Mouse (Mus musculus) adrenal gland, adult 8-10 months (tissue): Measurements from ENCODE around the gene Selenon. TPM values are rescaled to one million over a fixed set of nuclear protein-coding genes. Genes with fewer than 3 reads are reported as not detected.

Experiments used
- DNase-seq: peaks from one replicate; pipeline ENCODE4 v3.0.0; 2022
- total RNA-seq, 4 experiments: library from RNA; stranded (reverse); gene quantifications; 2 replicates each; pipeline ENCODE4 v1.2.4; 2022

Gene Selenon
- total RNA-seq, 4 experiments from 2014 or later: 28.9 to 58.1 (median 44.4) TPM

- DNase-seq: no peak
These were observed 26.4 kb upstream of the Selenon start for GRCm38 (mm10) chr4:134578407-134578806.

DNA sequence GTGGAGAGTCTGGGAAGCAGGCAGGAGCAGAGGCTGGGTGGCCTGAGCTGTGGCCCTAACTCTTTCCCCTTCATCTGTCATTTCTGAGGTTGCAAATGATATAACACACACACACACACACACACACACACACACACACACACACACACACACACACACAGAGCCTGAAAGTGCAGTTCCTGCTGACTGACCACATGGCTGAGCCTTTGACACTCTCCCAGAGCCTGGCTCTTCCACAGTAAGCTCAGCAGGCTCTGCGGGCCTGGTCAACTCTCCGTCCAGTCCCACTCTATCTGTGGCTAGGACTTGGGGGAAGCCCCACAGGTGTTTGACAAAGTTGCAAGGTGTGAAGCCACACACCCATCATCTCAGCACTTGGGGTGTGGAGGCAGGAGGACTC lies 25.3 kb upstream of the Selenon start:
- no peak for DNase-seq

DNA sequence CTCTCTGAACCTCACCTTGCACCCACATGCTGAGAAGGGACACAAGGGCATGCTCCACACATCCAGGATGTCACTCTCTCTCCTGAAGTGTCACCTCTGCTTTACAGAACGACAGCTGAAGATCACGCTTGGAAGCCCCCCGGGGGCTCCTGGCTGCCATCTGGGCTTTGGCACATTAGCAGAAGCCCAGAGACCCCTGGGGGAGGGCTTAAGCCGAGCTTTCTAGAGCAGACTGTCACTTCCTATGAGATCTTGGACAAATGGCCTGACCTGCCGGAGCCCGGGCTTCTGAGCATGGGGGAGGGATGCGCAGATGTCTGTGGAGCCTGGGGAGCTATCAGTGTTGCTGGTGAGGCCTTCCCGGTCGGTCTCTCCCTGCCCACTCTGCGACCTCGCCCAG lies 23.5 kb upstream of the Selenon start:
- DNase-seq: no peak

DNA sequence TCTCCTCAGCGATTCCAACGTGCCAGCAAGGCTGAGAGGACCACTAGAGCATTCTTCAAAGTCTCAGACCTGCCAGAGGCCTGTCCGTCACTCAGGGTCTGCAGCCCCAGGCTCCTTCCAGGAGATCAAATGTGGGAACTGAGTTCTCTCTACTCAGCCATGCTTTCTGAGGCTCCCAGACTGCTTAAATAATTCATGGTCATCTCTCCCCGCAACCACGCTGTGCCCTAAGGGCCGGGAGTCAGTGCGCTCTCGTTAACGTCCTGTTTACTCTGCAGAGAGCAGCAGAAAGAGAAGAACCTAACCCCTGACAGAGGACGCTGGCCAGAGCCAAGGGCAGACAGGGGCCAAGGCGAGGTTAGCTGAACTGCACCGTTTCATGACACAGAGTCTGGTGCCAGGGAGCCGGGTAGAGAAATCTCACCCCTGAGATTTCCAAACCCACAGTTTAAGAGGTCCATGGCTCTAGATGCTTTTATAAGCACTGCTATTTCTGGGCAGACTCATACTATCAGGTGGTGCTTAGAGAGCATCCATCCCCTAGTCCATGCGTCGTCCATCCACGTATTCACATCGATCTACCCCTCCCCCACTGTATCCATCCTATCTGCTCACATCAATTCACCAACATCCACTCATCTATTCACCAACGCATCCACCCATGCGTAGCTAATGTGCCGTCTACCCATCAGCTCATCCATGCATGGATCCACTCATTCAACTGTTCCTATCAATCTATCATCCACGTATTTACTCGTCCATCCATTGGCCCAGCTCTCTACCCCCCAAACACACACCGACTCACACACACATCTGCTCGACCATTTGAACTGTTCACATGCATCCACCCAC lies 20.7 kb upstream of the Selenon start:
- DNase-seq: no peak

- no peak for DNase-seq
These were observed 18.9 kb upstream of the Selenon start for GRCm38 (mm10) chr4:134570704-134571451.

- no peak for DNase-seq
These were observed 17.9 kb upstream of the Selenon start for GRCm38 (mm10) chr4:134569831-134570230.

DNA sequence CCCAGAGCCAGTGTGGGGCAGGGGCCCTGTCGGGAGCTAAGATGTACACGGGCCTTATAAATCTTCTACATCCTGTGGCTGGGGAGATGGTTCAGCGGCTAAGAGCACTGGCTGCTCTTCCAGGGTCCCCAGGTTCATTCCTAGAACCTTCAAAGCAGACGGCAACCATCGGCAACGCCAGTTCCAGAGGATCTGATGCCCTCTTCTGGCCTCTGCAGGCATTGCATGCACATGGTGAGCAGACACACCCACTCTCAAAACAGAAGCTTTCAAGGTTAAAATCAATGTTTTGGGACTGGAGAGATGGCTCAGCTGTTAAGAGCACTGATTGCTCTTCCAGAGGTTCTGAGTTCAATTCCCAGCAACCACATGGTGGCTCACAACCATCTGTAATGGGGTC lies 17.2 kb upstream of the Selenon start:
- DNase-seq: no peak

DNA sequence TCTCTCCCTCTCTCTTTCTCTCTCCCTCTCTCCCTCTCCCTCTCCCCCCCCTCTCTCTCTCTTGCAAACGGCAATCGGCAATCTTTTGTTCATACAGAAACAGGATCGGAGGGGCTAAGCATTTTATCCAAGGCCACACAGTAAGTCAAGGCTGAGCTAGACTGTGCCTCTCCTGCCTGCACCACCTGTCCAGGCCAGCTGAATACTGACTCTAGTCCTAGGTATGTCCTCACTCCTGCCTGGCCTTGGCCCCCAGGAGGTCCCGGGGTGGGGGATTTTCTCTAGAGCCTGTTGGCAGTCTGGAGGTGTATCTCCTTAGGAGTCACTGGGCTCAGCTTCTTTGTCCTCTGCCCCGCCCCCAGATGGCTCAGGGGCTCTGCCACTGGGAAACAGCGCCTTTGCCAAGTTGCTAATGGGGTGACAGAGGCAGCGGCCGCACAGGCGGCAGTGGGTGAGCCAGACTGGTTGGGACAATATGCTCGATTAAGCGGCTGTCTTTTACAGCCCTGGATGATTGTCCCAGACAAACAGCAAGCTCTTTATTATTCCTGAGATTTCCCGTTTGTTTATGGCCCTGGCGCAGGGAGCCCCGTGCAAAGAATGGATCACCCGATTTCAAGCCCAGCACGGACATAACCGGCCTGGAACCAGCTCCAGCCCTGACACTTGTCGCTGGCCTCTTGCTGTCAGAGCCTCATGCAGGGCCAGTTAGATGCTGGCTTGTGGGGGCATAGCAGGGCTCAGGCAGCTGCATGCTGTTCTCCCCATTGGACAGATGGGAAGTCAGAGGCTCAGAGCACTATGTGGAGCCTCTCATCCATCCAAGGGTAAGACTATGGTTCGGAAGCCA lies 15.6 kb upstream of the Selenon start:
- no peak for DNase-seq

DNA sequence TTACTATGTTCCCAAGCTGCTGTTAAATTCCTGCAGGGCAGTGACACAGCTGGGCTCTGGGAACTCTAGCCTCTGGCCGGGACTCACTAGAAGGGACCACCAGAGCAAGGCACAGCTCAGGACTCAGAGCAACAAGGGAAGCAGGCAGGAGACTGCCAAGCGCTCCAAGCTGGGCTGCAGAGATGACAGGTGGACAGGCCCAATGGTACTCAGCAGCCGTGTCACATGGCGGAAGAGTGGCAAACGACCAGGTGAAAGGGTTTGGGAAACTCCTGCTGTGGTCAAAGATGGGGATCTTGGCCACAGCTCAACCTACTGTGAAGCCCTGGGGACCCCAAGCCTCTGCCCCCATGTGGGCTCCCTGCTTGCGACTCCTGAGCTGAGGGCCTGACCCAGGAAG lies 12.1 kb upstream of the Selenon start:
- DNase-seq: no peak

DNA sequence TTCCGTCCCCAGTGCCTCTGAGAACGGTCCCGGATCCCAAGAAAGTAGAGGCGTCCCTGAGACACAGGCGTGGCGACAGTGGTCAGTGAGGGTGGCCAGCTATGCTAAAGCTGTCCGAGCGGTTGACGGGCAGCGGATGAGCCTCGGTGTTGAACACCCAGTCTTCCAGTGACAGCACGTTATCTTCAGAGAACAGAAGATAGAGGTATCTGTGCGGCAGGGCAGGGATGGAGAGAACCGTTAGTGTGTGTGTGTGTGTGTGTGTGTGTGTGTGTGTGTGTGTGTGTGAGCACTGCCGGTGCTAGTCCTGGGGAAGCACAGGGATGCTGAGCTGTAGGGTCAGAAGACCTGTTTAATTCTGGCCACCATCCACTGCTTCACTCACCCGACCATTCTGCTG lies 11.7 kb upstream of the Selenon start:
- DNase-seq: no peak

GRCm38 (mm10) chr4:134562014-134562413 lies 10.0 kb upstream of the Selenon start:
- no peak for DNase-seq

DNA sequence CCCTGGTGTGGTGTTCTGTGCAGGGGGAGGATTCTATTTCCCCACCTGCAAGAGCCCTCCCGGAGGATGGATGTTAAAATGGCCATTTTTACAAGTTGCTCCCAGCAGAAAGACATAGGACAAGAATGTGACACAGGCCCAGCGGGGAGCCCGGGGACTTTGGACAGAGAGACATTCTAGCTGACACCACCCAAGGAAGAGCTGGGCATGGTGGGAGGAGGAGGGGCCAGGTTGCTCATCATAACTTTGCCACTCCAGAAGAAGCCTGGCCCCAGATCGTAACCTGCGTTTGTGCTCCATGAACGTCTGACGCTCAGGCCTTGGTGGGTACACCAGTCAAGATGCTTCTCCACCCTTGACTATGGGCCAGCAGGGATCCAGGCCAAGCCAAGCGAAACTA lies 8.7 kb upstream of the Selenon start:
- DNase-seq: no peak

GRCm38 (mm10) chr4:134559154-134559553 lies 7.2 kb upstream of the Selenon start:
- DNase-seq: no peak

DNA sequence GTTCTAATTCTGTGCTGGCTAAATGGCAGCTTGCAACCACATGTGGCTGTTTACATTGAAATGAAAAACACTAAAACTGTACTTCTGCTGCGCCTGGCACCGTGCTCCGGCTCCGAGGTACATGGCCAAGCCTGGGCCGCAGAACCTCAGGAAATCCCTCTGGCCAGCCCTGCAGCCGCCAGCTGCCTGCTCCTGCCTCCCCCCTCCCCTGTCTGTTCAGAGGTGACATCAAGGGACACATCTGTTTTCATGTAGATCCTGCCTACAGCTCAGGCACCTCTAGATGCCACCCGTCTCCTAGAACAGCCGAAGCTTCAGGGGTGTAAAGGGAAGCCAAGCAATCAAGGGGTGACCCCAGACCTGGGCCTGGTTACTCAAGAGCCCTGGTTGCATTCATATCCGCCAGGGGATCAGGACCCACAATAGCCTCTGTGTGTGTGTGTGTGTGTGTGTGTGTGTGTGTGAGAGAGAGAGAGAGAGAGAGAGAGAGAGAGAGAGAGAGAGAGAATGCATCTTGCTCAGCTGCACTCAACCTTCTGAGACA lies 6.7 kb upstream of the Selenon start:
- DNase-seq: no peak

GRCm38 (mm10) chr4:134557626-134558249 lies 5.8 kb upstream of the Selenon start:
- DNase-seq: no peak

- DNase-seq: no peak
These were observed 4.1 kb upstream of the Selenon start for GRCm38 (mm10) chr4:134555956-134556580.

- DNase-seq: no peak
These were observed 1.7 kb upstream of the Selenon start for GRCm38 (mm10) chr4:134553631-134554030.

GRCm38 (mm10) chr4:134549899-134550298 lies 2.1 kb downstream of the Selenon start:
- no peak for DNase-seq

- DNase-seq: no peak
These were observed 3.6 kb downstream of the Selenon start for GRCm38 (mm10) chr4:134548169-134548938.

- DNase-seq: no peak
These were observed 4.9 kb downstream of the Selenon start for GRCm38 (mm10) chr4:134546814-134547705.
